Mouse (Mus musculus) heart, postnatal 0 days (tissue): ENCODE data around the gene Gm42742. TPM values are rescaled to one million over a fixed set of nuclear protein-coding genes. Genes with fewer than 3 reads are reported as not detected.
A peak's percentile ranks its signal among the peaks of the same experiment; 100 is the strongest.

Experiments used
- ATAC-seq: fragments of 200-750 bp; cut with Nextera tagmentation; 2 replicates; pipeline ENCODE4 v1.8.0; 2017; ENCODE audit warnings: low read depth, moderate number of reproducible peaks, moderate library complexity; ENCODE audit not compliant: insufficient read depth
- DNase-seq: peaks from one replicate; pipeline ENCODE4 v3.0.0-alpha.2; 2016; ENCODE audit warnings: low spot score
- H3K27ac ChIP-seq: fragments of 300-500 bp; sonication (generic); 2 replicates; pipeline ENCODE4 v1.5.1; 2014; ENCODE audit warnings: low read depth, mild to moderate bottlenecking
- H3K27me3 ChIP-seq: fragments of 300-500 bp; sonication (generic); 2 replicates; pipeline ENCODE4 v1.6.1; 2014; ENCODE audit warnings: low read length, mixed read lengths; ENCODE audit not compliant: control insufficient read depth, insufficient read depth
- H3K36me3 ChIP-seq: fragments of 300-500 bp; sonication (generic); replicated peaks from 2 replicates; pipeline ENCODE4 v1.6.1; 2014; ENCODE audit warnings: low read length, mixed read lengths; ENCODE audit not compliant: control insufficient read depth, insufficient read depth
- H3K4me1 ChIP-seq: fragments of 300-500 bp; sonication (generic); 2 replicates; pipeline ENCODE4 v1.6.1; 2014; ENCODE audit warnings: antibody characterized with exemption; ENCODE audit not compliant: control insufficient read depth, insufficient read depth
- H3K4me2 ChIP-seq: fragments of 300-500 bp; sonication (generic); 2 replicates; pipeline ENCODE4 v1.6.1; 2014; ENCODE audit warnings: low read depth, mild to moderate bottlenecking, low read length, moderate library complexity
- H3K4me3 ChIP-seq: fragments of 300-500 bp; sonication (generic); 2 replicates; pipeline ENCODE4 v1.5.1; 2014; ENCODE audit warnings: low read depth, low read length
- H3K9ac ChIP-seq: fragments of 300-500 bp; sonication (generic); replicated peaks from 2 replicates; pipeline ENCODE4 v1.6.1; 2014; ENCODE audit warnings: low read depth, low read length, mixed read lengths
- H3K9me3 ChIP-seq: fragments of 300-500 bp; sonication (generic); replicated peaks from 2 replicates; pipeline ENCODE4 v1.6.1; 2016; ENCODE audit warnings: low read length; ENCODE audit not compliant: control insufficient read depth
- CTCF ChIP-seq: IDR thresholded peaks from 2 replicates; pipeline ENCODE4 v1.5.1; 2016; ENCODE audit warnings: antibody characterized with exemption, control low read depth, low read depth
- EP300 ChIP-seq: IDR thresholded peaks from 2 replicates; pipeline ENCODE4 v1.6.1; 2016; ENCODE audit warnings: antibody characterized with exemption, low read depth
- WGBS: fragments of 180-500 bp; shearing (Covaris S2); extraction: QIAGEN DNeasy Blood & Tissue Kit; methylation state at CpG from one replicate; pipeline ENCODE4 v1.1.7; 2014; 5-methylcytosine and 5-hydroxymethylcytosine counted together
- polyA plus RNA-seq: library from polyadenylated mRNA; unstranded; fragments of >200 nt; fragmentation: Nextera tagmentation; extraction: Ambion mirVana; gene quantifications from 2 replicates; pipeline ENCODE4 v1.2.1, GENCODE M21; 2015
- total RNA-seq: library from RNA; depleted of rRNA; stranded (reverse); fragments of >200 nt; gene quantifications from 2 replicates; pipeline ENCODE4 v1.2.3, GENCODE M21; 2014; ENCODE audit warnings: low replicate concordance

Gene Gm42742
- total and polyA plus RNA-seq, 2 experiments from 2014 or later, result 5.7 to 24.8 TPM

DNA sequence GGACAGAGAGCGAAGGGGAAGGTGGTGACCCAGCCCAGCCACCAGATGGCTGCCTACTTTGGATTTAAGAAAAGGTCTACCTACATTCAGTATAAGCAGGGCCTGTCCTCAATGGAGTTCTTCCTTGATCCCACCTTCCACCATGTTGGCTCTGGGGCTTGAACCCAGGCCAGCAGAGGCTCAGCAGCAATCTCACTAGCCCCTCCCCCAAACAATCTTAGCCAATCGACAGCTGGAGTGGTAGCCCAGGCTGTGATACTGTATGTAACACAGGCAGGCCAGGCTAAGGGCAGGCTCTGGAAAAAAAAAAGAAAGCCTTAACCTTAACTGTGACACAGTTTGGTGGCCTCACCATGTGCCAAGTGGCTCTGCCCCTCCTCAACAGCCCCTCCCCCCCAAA, 9.2 kb downstream of the Gm42742 start:
- no peaks in the 10 kb centered on the region for H3K27me3 ChIP-seq
- H3K4me1 ChIP-seq, result peaks cover 25% of the 10 kb centered on the region
- 76% methylated on average over 2 of the region's 2 CpGs for WGBS
- no peak overlapping the region for H3K4me2 ChIP-seq
- 0 out of 2 replicates have a peak, but pooled peaks cover 10% of the 10 kb centered on the region for H3K36me3 ChIP-seq
- no peak overlapping the region for H3K9ac ChIP-seq
- DNase-seq (no peak), ATAC-seq (no peak)
- H3K27ac ChIP-seq, result no peak overlapping the region
- H3K4me3 ChIP-seq, result no peak overlapping the region
- TF ChIP-seq CTCF (no peak), EP300 (no peak)
- no peaks in the 10 kb centered on the region for H3K9me3 ChIP-seq

DNA sequence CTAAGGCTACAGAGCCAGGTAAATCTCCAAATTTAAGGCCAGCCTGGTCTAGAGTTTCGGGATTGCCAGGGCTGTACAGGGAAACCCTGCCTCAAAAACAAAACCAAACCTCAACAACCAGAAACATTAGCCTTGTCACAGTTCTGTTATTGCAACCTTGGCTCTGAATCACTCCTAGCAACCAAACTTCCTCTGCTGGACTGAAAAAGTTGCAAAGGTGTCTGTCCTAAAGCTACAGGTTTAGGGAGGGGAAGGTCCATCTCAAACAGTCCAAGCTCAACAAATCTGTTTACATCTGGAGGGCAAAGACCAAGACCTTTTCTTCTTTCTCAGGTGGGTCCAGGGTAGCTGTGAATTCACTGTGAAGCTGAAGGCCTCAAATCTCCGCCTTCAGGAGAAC, 9.8 kb downstream of the Gm42742 start:
- Histone ChIP-seq H3K4me1 (peaks cover 28% of the 10 kb centered on the region), H3K27me3 (no peaks in the 10 kb centered on the region), H3K27ac (no peak overlapping the region), H3K4me3 (no peak overlapping the region), H3K4me2 (no peak overlapping the region), H3K9ac (no peak overlapping the region), H3K36me3 (0 out of 2 replicates have a peak, but pooled peaks cover 10% of the 10 kb centered on the region), H3K9me3 (no peaks in the 10 kb centered on the region)
- TF ChIP-seq EP300 (no peak), CTCF (no peak)
- 96% methylated on average over 2 of the region's 2 CpGs for WGBS
- ATAC-seq (no peak), DNase-seq (no peak)

DNA sequence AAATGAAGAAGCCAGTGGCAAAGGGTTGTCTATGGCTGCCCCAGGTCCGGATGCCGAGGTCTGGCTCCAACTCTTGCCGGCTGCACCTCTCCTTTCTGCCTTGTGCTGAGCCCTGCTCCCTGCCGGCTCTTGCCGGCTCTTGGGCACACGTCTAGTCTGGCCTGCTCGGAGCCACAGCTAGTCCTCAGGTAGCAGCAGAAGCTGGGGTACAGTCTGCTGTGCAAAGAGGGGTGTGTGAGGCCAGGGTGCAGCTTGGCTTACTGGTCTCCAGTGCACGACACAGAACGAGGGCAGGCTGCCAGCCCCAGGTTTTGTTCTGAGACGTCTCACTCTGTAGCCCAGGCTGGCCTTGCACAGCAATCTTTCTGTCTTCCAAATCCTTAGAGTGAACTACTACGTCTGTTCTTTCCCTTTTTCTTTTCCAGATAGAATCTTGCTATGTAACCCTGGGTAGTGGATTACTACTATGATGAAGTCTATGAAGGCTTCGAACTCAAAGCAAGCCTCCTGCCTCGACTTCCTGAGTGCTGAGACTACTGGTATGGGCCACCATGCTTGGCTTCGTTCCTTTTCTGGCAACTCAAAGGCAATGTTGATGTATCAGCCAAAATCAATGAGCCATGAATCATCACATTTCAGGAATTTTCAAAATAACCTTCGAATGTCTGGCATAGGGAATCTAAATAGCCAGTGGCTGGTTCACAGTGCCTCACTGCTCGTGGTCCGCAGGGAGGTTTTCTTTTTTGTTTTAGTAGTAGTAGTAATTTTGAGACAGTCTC, 11.4 kb downstream of the Gm42742 start:
- peak overlapping the region; percentile 85 for H3K27ac ChIP-seq
- no peak overlapping the region for H3K4me3 ChIP-seq
- 82% methylated on average over 17 of the region's 17 CpGs for WGBS
- no peak for TF ChIP-seq EP300
- no peak for TF ChIP-seq CTCF
- no peaks in the 10 kb centered on the region for H3K9me3 ChIP-seq
- no peak overlapping the region for H3K4me2 ChIP-seq
- H3K27me3 ChIP-seq, result no peaks in the 10 kb centered on the region
- 0 out of 2 replicates have a peak, but pooled peaks cover 6% of the 10 kb centered on the region for H3K36me3 ChIP-seq
- no peak overlapping the region for H3K9ac ChIP-seq
- peaks cover 21% of the 10 kb centered on the region for H3K4me1 ChIP-seq
- ATAC-seq, result no peak
- no peak for DNase-seq

DNA sequence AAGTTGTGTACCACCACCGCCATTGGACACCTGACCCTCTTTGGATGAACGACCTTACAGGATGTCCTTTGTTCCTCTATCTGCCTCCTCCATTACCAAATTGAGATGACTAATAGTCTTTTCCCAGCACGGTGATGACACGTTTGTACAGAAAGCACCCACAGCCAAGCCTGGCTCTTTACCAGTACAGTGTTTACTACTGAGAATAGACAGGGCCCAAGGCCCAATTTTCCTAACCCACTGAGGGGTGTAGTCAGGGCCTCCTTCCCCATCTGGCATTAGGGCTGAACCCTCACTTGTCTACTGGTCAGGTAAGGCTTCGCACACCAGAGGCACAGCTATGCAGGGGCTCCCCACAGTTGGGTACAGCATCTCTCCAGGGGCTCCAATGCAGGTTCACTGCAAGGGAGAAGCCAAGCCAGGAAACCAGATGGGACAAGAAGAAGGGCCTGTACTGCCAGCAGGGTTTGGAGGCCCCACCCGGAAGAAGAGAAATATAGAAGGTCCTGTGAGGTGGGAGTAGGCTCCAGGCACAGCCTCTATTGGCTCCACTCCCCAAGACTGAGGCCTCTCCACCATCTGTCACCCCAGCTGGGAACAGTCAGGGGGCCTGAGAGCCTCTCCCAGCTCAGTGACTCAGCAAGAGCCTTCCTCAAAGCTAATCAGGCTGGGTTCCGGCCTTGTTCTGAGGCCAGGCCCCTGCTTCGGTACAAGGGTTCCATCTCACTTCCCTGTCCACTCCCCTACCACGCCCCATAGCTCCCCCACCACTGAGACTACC, 12.5 kb downstream of the Gm42742 start:
- H3K36me3 ChIP-seq, result 0 out of 2 replicates have a peak, but pooled peaks cover 6% of the 10 kb centered on the region
- H3K9ac ChIP-seq, result peak overlapping the region; percentile 51
- ATAC-seq (peak; percentile 83), DNase-seq (peak; percentile 73)
- H3K27me3 ChIP-seq, result no peaks in the 10 kb centered on the region
- H3K4me2 ChIP-seq, result no peak overlapping the region
- WGBS, result 30% methylated on average over 9 of the region's 9 CpGs
- peaks cover 21% of the 10 kb centered on the region for H3K4me1 ChIP-seq
- no peaks in the 10 kb centered on the region for H3K9me3 ChIP-seq
- TF ChIP-seq CTCF (no peak), EP300 (no peak)
- H3K4me3 ChIP-seq, result no peak overlapping the region
- peak overlapping the region; percentile 85 for H3K27ac ChIP-seq

DNA sequence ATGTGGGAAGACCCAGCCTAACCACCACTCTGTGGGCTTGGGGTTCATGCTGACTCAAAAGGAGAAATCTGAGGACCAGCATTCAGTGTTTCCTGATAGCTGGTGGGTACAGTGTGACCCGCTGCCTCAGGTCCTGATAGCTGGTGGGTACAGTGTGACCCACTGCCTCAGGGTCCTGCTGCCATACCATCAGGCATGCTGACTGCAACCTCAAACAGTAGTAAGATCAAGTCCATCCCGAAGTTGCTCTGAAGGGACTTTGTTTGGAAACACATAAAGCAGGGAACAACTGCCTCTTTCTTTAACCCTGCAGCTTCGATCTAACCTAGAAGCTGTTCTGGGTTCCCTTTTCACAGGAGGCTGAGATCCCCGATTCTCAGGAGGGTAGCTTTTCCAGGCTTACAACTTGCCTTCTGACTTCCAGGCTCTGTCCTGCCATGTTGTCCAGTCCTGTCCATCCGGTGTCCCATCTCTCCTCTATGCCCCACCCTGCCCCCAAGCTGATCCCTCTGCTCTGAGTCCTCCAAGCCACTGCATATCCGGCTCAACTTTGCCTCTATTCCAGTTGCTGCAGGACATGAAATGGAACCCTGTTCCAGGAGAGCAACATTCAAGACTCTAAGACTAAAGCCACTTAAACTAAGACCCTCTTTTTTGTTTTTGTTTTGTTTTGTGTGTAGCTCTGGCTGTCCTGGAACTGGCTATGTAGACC, 13.4 kb downstream of the Gm42742 start:
- Histone ChIP-seq H3K4me3 (no peak overlapping the region), H3K36me3 (0 out of 2 replicates have a peak, but pooled peaks cover 3% of the 10 kb centered on the region), H3K4me2 (no peak overlapping the region), H3K9me3 (no peaks in the 10 kb centered on the region), H3K9ac (no peak overlapping the region), H3K4me1 (peaks cover 21% of the 10 kb centered on the region), H3K27ac (peak overlapping the region; percentile 85), H3K27me3 (no peaks in the 10 kb centered on the region)
- no peak for DNase-seq
- TF ChIP-seq CTCF (no peak), EP300 (no peak)
- WGBS, result 86% methylated on average over 6 of the region's 6 CpGs
- ATAC-seq, result no peak
